Mouse (Mus musculus): Measurements from ENCODE around the gene Ttll11. TPM values are rescaled to one million over a fixed set of nuclear protein-coding genes. Genes with fewer than 3 reads are reported as not detected.
A peak's percentile ranks its signal among the peaks of the same experiment; 100 is the strongest.

The Ttll11 gene
- polyA plus RNA-seq, 1 experiment from 2014 or later, result 0.95 TPM

DNA sequence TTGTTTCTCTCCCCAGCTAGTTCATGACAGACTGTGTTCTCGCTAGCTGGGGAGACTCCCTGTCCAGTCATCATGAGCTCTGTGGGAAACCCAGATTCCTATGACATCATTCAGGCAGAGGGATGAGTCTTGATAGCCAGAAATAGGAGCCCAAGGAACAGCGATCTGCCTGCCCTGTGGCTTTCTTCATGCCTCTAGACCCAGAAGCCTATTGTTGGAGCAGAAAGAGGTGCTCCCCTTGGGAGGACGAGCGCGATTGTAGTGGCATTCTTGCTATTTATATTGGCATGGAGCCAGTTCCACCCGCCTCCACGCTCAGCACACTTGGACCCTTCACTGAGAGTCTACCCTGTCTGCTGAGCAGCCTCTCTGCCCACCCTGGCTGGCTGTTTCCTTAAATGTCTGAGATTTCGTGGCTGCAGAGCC is 265.0 kb downstream of the Ttll11 start:
- DNase-seq (ENCODE audit: extremely low spot score, low spot score), result no peak
- H3K27me3 ChIP-seq (ENCODE audit: poor library complexity, severe bottlenecking), result no peaks in the 10 kb centered on the region
- H3K9me3 ChIP-seq, result no peaks in the 10 kb centered on the region
- no peaks in the 10 kb centered on the region for H3K4me1 ChIP-seq
- peak overlapping the region; percentile 40; the same call in 1 of the 2 replicates for H3K27ac ChIP-seq
- no peak overlapping the region for H3K4me3 ChIP-seq
- peaks cover 100% of the 10 kb centered on the region for H3K36me3 ChIP-seq (replicated peaks)
- 88% methylated on average over 8 of the region's 8 CpGs for WGBS

DNA sequence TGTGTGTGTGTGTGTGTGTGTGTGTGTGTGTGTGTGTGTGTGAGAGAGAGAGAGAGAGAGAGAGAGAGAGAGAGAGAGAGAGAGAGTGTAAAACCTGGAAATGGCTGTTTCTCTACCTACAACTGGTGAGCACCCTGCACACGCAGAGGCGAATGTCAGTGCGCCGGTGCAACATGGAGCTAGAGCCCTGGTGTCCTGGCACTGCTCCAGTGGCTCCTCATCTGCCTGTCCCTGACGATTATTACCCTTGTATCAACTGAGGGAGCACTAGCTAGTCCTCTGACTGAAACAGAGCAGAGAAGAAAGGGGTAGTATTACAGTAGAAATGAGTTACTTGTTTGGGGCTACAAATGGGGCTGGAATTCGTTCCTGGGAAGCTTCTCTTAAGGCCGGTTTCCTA is 266.3 kb downstream of the Ttll11 start:
- DNase-seq (ENCODE audit: extremely low spot score, low spot score), result no peak
- peaks cover 100% of the 10 kb centered on the region for H3K36me3 ChIP-seq (replicated peaks)
- H3K4me3 ChIP-seq, result no peak overlapping the region
- H3K4me1 ChIP-seq, result no peaks in the 10 kb centered on the region
- 94% methylated on average over 7 of the region's 7 CpGs for WGBS
- no peaks in the 10 kb centered on the region for H3K9me3 ChIP-seq
- no peak overlapping the region for H3K27ac ChIP-seq
- no peaks in the 10 kb centered on the region for H3K27me3 ChIP-seq (ENCODE audit: poor library complexity, severe bottlenecking)

DNA sequence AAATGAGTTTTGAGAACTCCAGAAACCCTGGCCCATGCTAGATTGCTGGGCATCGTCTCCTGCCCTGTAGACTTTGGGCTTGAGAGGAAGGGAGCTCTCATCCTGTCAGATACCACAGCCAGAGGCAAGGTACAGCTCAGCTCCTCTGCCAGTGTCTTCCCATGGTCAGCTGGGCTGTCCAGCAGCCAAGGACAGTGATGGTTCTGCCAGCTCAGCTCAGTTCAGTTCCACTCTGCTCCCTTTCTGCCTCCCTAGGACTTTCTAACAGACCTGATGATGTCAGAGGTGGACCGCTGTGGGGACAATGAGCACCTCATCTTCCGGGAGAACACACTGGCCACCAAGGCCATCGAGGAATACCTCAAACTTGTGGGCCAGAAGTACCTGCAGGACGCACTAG is 267.1 kb downstream of the Ttll11 start:
- peaks cover 100% of the 10 kb centered on the region for H3K36me3 ChIP-seq (replicated peaks)
- WGBS, result 96% methylated on average over 5 of the region's 5 CpGs

DNA sequence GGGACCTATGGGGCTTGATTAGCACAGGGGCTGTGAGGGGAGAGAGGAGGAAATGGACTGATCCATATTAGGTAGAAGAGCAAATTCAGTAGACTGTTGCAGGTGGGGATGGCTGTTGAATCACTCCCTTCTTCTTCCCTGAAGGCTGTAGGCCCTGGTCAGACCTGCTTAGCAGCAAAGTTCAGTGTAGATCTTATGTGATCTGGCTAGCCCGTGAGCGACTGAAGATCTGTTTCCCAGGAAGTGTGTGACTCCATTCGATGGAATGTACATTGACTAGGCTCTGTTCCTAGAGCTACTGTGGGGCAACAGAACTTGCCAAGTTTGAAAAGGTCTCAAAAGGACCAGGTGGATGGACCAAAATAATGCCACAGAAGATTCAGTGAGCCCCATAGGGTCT is 276.5 kb downstream of the Ttll11 start:
- peaks cover 56% of the 10 kb centered on the region for H3K4me1 ChIP-seq
- H3K27ac ChIP-seq, result peak overlapping the region; percentile 61
- WGBS, result 95% methylated on average over 3 of the region's 3 CpGs

More for the DNA sequence above, 267.1 kb downstream of the Ttll11 start:
- Histone ChIP-seq H3K9me3 (no peaks in the 10 kb centered on the region), H3K27ac (no peak overlapping the region), H3K4me3 (no peak overlapping the region), H3K4me1 (no peaks in the 10 kb centered on the region), H3K27me3 (ENCODE audit: poor library complexity, severe bottlenecking) (no peaks in the 10 kb centered on the region)
- no peak for DNase-seq (ENCODE audit: extremely low spot score, low spot score)

DNA sequence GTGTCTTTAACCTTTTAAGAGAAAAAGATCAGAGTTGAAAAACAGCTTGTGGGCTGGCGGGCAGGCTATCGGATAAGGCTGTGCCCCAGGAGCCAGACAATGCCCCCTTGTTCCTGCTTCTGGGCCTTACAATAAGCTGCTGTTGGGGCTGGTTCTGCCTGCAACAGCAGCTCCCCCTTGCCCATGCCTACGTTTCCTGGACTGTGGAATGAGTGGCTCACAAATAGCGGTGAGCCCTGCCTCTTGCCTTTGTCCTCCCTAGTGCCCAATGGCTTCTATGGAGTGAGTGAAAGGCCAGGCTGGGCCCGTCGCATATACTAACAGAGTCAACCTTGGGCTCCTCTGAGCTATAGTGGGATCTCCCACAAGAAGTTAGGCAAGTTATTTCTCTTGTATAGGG is 277.1 kb downstream of the Ttll11 start:
- H3K9me3 ChIP-seq, result 0 out of 2 replicates have a peak, but pooled peaks cover 4% of the 10 kb centered on the region
- H3K4me1 ChIP-seq, result peaks cover 61% of the 10 kb centered on the region
- peaks cover 36% of the 10 kb centered on the region for H3K36me3 ChIP-seq (replicated peaks)
- peak; percentile 35 for DNase-seq (ENCODE audit: extremely low spot score, low spot score)
- peak overlapping the region; percentile 61 for H3K27ac ChIP-seq
- H3K4me3 ChIP-seq, result no peak overlapping the region
- H3K27me3 ChIP-seq (ENCODE audit: poor library complexity, severe bottlenecking), result no peaks in the 10 kb centered on the region
- 54% methylated on average over 6 of the region's 6 CpGs for WGBS

More for the DNA sequence above, 276.5 kb downstream of the Ttll11 start:
- no peak for DNase-seq (ENCODE audit: extremely low spot score, low spot score)
- Histone ChIP-seq H3K9me3 (0 out of 2 replicates have a peak, but pooled peaks cover 4% of the 10 kb centered on the region), H3K27me3 (ENCODE audit: poor library complexity, severe bottlenecking) (no peaks in the 10 kb centered on the region), H3K36me3 (replicated peaks) (peaks cover 42% of the 10 kb centered on the region), H3K4me3 (no peak overlapping the region)

DNA sequence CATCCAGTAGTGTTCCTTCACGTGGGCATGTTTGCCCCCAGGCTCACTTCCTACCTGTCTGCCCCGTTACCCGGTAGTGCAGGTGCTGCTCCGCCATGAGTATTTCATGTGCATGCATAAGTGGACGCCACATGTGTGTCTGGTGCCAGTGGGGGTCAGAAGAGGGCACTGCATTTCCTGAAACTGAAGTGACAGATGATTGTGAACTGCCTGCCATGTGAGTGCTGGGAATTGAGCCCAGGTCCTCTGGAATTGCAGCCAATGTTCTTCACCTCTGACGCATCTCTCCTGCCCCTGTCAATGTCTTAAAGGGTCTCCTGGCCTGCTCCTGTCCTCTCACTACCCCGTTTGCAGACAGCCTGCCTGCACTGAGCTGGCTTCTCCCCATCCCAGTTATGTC is 277.7 kb downstream of the Ttll11 start:
- H3K4me3 ChIP-seq, result no peak overlapping the region
- H3K9me3 ChIP-seq, result 0 out of 2 replicates have a peak, but pooled peaks cover 4% of the 10 kb centered on the region
- H3K27me3 ChIP-seq (ENCODE audit: poor library complexity, severe bottlenecking), result no peaks in the 10 kb centered on the region
- no peak for DNase-seq (ENCODE audit: extremely low spot score, low spot score)
- peaks cover 30% of the 10 kb centered on the region for H3K36me3 ChIP-seq (replicated peaks)
- WGBS, result 87% methylated on average over 7 of the region's 7 CpGs
- peak overlapping the region; percentile 61 for H3K27ac ChIP-seq
- peaks cover 64% of the 10 kb centered on the region for H3K4me1 ChIP-seq

Other genes with a start within 250 kb of the Ttll11 start
- gene Ndufa8, start 69.5 kb upstream of the Ttll11 start, polyA plus RNA-seq (2016; fragmentation: Nextera tagmentation; extraction: Ambion mirVana), result 189 and 195 TPM in 2 replicates
- 0.56 TPM in 1 of 2 replicates, not detected in the other for gene Morn5, start 69.5 kb upstream of the Ttll11 start, polyA plus RNA-seq (2016; fragmentation: Nextera tagmentation; extraction: Ambion mirVana)
- gene Lhx6, start 125.5 kb upstream of the Ttll11 start, polyA plus RNA-seq (2016; fragmentation: Nextera tagmentation; extraction: Ambion mirVana), result 2.2 and 2.8 TPM in 2 replicates
- 24.2 and 28.7 TPM in 2 replicates for gene Mrrf, start 156.5 kb upstream of the Ttll11 start, polyA plus RNA-seq (2016; fragmentation: Nextera tagmentation; extraction: Ambion mirVana)
- gene Rbm18, start 156.9 kb upstream of the Ttll11 start, polyA plus RNA-seq (2016; fragmentation: Nextera tagmentation; extraction: Ambion mirVana), result 71.8 and 72.1 TPM in 2 replicates

Data from forebrain, embryonic 10.5 days (tissue).